ENCODE assay signal across 8 mouse cellular contexts in the genomic region with DNA sequence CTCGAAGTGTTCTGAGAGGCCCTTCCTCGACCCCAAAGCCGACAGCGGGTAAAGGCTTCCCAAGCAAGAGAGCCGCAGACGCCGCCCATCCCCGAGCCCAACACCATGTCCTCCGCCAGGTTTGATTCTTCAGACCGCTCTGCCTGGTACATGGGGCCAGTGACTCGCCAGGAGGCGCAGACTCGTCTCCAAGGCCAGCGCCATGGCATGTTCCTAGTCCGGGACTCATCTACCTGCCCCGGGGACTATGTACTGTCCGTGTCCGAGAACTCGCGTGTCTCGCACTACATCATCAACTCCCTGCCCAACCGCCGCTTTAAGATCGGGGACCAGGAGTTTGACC. TPM values are rescaled to one million over a fixed set of nuclear protein-coding genes. Genes with fewer than 3 reads are reported as not detected.
DNase-seq lines count a peak whose midpoint lies in the region; ATAC-seq lines count a peak whose summit lies in the region.

No protein-coding gene starts in this region.

- no peaks in the 10 kb centered on the region for H3K27me3 ChIP-seq in embryonic facial prominence, embryonic 13.5 days
- H3K27me3 ChIP-seq in hindbrain, embryonic 13.5 days: no peaks in the 10 kb centered on the region

- H3K4me1 ChIP-seq in embryonic facial prominence, embryonic 13.5 days: peaks cover 30% of the 10 kb centered on the region
- peaks cover 37% of the 10 kb centered on the region for H3K4me1 ChIP-seq in hindbrain, embryonic 13.5 days (replicated peaks)

- peak; percentile 15 for ATAC-seq in activated CD4-positive, CD25-positive, alpha-beta regulatory T cell, adult 4 months
- no peak; the same call in 1 of the 2 replicates for ATAC-seq in embryonic facial prominence, embryonic 13.5 days (ENCODE audit: insufficient number of reproducible peaks, insufficient read depth, low FRiP score, low TSS enrichment, low read depth)
- peak; percentile 59 for ATAC-seq in hindbrain, embryonic 13.5 days (ENCODE audit: low FRiP score)

- under 1% methylated on average over 24 of the region's 24 CpGs for WGBS in embryonic facial prominence, embryonic 13.5 days
- under 1% methylated on average over 24 of the region's 24 CpGs for WGBS in hindbrain, embryonic 13.5 days

- H3K9ac ChIP-seq in embryonic facial prominence, embryonic 13.5 days: peak overlapping the region; percentile 99
- peak overlapping the region; percentile 96 for H3K9ac ChIP-seq in hindbrain, embryonic 13.5 days

- intact Hi-C loops in left cerebral cortex, postnatal 4 days (cut with DNase I): no loop called here

- peak overlapping the region; percentile 97 for H3K27ac ChIP-seq in embryonic facial prominence, embryonic 13.5 days
- peak overlapping the region; percentile 98 for H3K27ac ChIP-seq in hindbrain, embryonic 13.5 days

- H3K4me3 ChIP-seq in embryonic facial prominence, embryonic 13.5 days: peak overlapping the region; percentile 97
- H3K4me3 ChIP-seq in hindbrain, embryonic 13.5 days: peak overlapping the region; percentile 99

- no peaks in the 10 kb centered on the region for H3K9me3 ChIP-seq in embryonic facial prominence, embryonic 13.5 days
- H3K9me3 ChIP-seq in hindbrain, embryonic 13.5 days: no peaks in the 10 kb centered on the region

- peak; percentile 36 to 46 for DNase-seq in lung, adult 18-20 months
- no peak for DNase-seq in lung, postnatal 4 days
- peak; percentile 47 for DNase-seq in left cerebral cortex, postnatal 4 days
- peak; percentile 51 for DNase-seq in mesoderm, embryonic 11.5 days (ENCODE audit: low read depth, low spot score)
- DNase-seq in urinary bladder, postnatal 36 days (ENCODE audit: low spot score in 2 of 2): peak; percentile 27 to 58

- H3K4me2 ChIP-seq in embryonic facial prominence, embryonic 13.5 days: peak overlapping the region; percentile 91
- peak overlapping the region; percentile 97 for H3K4me2 ChIP-seq in hindbrain, embryonic 13.5 days

- H3K36me3 ChIP-seq in embryonic facial prominence, embryonic 13.5 days: peaks cover 23% of the 10 kb centered on the region
- H3K36me3 ChIP-seq in hindbrain, embryonic 13.5 days: peaks cover 15% of the 10 kb centered on the region

RNA-seq across cellular contexts. Expression of a gene that starts 0.6 kb away (rescaled TPM):
- polyA plus RNA-seq in activated CD4-positive, CD25-positive, alpha-beta regulatory T cell, adult 4 months (2017; shearing (Covaris generic)): 10 to 100 TPM; 16.6 to 21.2 TPM
- 83.3 and 84.3 TPM in 2 replicates for polyA plus RNA-seq in embryonic facial prominence, embryonic 13.5 days (2015; fragmentation: Nextera tagmentation; extraction: Ambion mirVana)
- polyA plus RNA-seq in hindbrain, embryonic 13.5 days (2015; fragmentation: Nextera tagmentation; extraction: Ambion mirVana): 79.1 and 86.2 TPM in 2 replicates
- total RNA-seq in left cerebral cortex, postnatal 4 days (2021): 10 to 100 TPM; 35.7 to 35.8 TPM

RNA-seq across cellular contexts. Expression of a gene that starts 37.1 kb away (rescaled TPM):
- not detected for polyA plus RNA-seq in activated CD4-positive, CD25-positive, alpha-beta regulatory T cell, adult 4 months (2017; shearing (Covaris generic))
- 1.1 and 2.0 TPM in 2 replicates for polyA plus RNA-seq in embryonic facial prominence, embryonic 13.5 days (2015; fragmentation: Nextera tagmentation; extraction: Ambion mirVana)
- 5.7 and 6.3 TPM in 2 replicates for polyA plus RNA-seq in hindbrain, embryonic 13.5 days (2015; fragmentation: Nextera tagmentation; extraction: Ambion mirVana)
- 10 to 100 TPM in 1 of 2 experiments, 1 to 10 TPM in 1; 9.3 to 13.6 TPM for total RNA-seq in left cerebral cortex, postnatal 4 days (2021)

RNA-seq across cellular contexts. Expression of a gene that starts 46.2 kb away (rescaled TPM):
- 10 to 100 TPM; 42.5 to 51.8 TPM for polyA plus RNA-seq in activated CD4-positive, CD25-positive, alpha-beta regulatory T cell, adult 4 months (2017; shearing (Covaris generic))
- 35.5 and 37.9 TPM in 2 replicates for polyA plus RNA-seq in embryonic facial prominence, embryonic 13.5 days (2015; fragmentation: Nextera tagmentation; extraction: Ambion mirVana)
- polyA plus RNA-seq in hindbrain, embryonic 13.5 days (2015; fragmentation: Nextera tagmentation; extraction: Ambion mirVana): 60.9 and 62.1 TPM in 2 replicates
- 100 to 1,000 TPM; 150 to 152 TPM for total RNA-seq in left cerebral cortex, postnatal 4 days (2021)

RNA-seq across cellular contexts. Expression of a gene that starts 46.6 kb away (rescaled TPM):
- polyA plus RNA-seq in activated CD4-positive, CD25-positive, alpha-beta regulatory T cell, adult 4 months (2017; shearing (Covaris generic)): 10 to 100 TPM in 1 of 2 experiments, 1 to 10 TPM in 1; 8.3 to 16.7 TPM
- polyA plus RNA-seq in embryonic facial prominence, embryonic 13.5 days (2015; fragmentation: Nextera tagmentation; extraction: Ambion mirVana): 13.2 and 15.5 TPM in 2 replicates
- 22.6 and 23.1 TPM in 2 replicates for polyA plus RNA-seq in hindbrain, embryonic 13.5 days (2015; fragmentation: Nextera tagmentation; extraction: Ambion mirVana)
- 10 to 100 TPM; 33.7 to 35.0 TPM for total RNA-seq in left cerebral cortex, postnatal 4 days (2021)

RNA-seq across cellular contexts. Expression of a gene that starts 56.1 kb away (rescaled TPM):
- 10 to 100 TPM; 41.0 to 47.1 TPM for polyA plus RNA-seq in activated CD4-positive, CD25-positive, alpha-beta regulatory T cell, adult 4 months (2017; shearing (Covaris generic))
- polyA plus RNA-seq in embryonic facial prominence, embryonic 13.5 days (2015; fragmentation: Nextera tagmentation; extraction: Ambion mirVana): 98.5 and 119 TPM in 2 replicates
- 133 TPM in 2 replicates for polyA plus RNA-seq in hindbrain, embryonic 13.5 days (2015; fragmentation: Nextera tagmentation; extraction: Ambion mirVana)
- 100 to 1,000 TPM; 158 to 182 TPM for total RNA-seq in left cerebral cortex, postnatal 4 days (2021)

Comparison
In these comparisons a context has a peak if more than half of its experiments do, and no peak if none do; other contexts are left out.
1. DNase-seq: peak in lung, adult 18-20 months (2 of 2), left cerebral cortex, postnatal 4 days (single experiment), mesoderm, embryonic 11.5 days (single experiment) and urinary bladder, postnatal 36 days (2 of 2); none in lung, postnatal 4 days (0 of 2).